Mouse (Mus musculus) myocyte (in vitro differentiated cells): ENCODE results near the gene Cadm2. TPM values are rescaled to one million over a fixed set of nuclear protein-coding genes. Genes with fewer than 3 reads are reported as not detected.

ENCODE experiments used
- H3K27me3 ChIP-seq: one replicate; pipeline ENCODE4 v1.6.1; 2011; ENCODE audit not compliant: control insufficient read depth, insufficient read depth, insufficient read length
- H3K36me3 ChIP-seq: one replicate; pipeline ENCODE4 v1.6.1; 2011; ENCODE audit not compliant: control insufficient read depth, insufficient read depth
- H3K4me2 ChIP-seq: one replicate; pipeline ENCODE4 v1.6.1; 2011; ENCODE audit warnings: low read depth, control low read depth
- H3K4me3 ChIP-seq: one replicate; pipeline ENCODE4 v1.5.1; 2011; ENCODE audit warnings: mild to moderate bottlenecking, control low read depth, moderate library complexity
- H3K79me2 ChIP-seq: one replicate; pipeline ENCODE4 v1.6.1; 2011; ENCODE audit not compliant: control insufficient read depth, insufficient read depth
- H3ac ChIP-seq: one replicate; pipeline ENCODE4 v1.6.1; 2011; ENCODE audit not compliant: control insufficient read depth, insufficient read length
- CEBPB ChIP-seq: IDR thresholded peaks from 2 replicates; pipeline ENCODE4 v1.6.1; 2011; ENCODE audit warnings: mild to moderate bottlenecking, moderate library complexity; ENCODE audit not compliant: poor library complexity, insufficient read depth, severe bottlenecking
- E2F4 ChIP-seq: IDR thresholded peaks from one replicate; pipeline ENCODE4 v1.6.1; 2011; ENCODE audit warnings: mild to moderate bottlenecking, control low read depth, moderate library complexity; ENCODE audit not compliant: insufficient read depth
- MAX ChIP-seq: IDR thresholded peaks from one replicate; pipeline ENCODE4 v1.6.1; 2011; ENCODE audit warnings: low read depth, mild to moderate bottlenecking, control low read depth
- MYOD1 ChIP-seq, 3 experiments: IDR thresholded peaks; one replicate each; pipeline ENCODE4 v1.6.1; 2011; ENCODE audit warnings: control low read depth in 2 of 3, low read depth in 2 of 3, mild to moderate bottlenecking in 2 of 3, moderate library complexity in 1 of 3; ENCODE audit not compliant: insufficient read length in 2 of 3, control insufficient read depth in 1 of 3
- MYOG ChIP-seq, 3 experiments: IDR thresholded peaks; one replicate each; pipeline ENCODE4 v1.6.1; 2011; ENCODE audit warnings: control low read depth in 2 of 3, low read depth in 2 of 3, mild to moderate bottlenecking in 2 of 3; ENCODE audit not compliant: insufficient read length in 2 of 3, control insufficient read depth in 1 of 3, insufficient read depth in 1 of 3
- POLR2A ChIP-seq: IDR thresholded peaks from one replicate; pipeline ENCODE4 v1.6.1; 2011; ENCODE audit warnings: low read depth, mild to moderate bottlenecking, control low read depth, moderate library complexity; ENCODE audit not compliant: insufficient read length
- POLR2AphosphoS2 ChIP-seq: IDR thresholded peaks from one replicate; pipeline ENCODE4 v1.6.1; 2011; ENCODE audit warnings: low read depth, control low read depth; ENCODE audit not compliant: insufficient read length
- REST ChIP-seq: IDR thresholded peaks from one replicate; pipeline ENCODE4 v1.6.1; 2011; ENCODE audit warnings: mild to moderate bottlenecking, control low read depth, moderate library complexity; ENCODE audit not compliant: insufficient read depth, insufficient read length
- SRF ChIP-seq: IDR thresholded peaks from one replicate; pipeline ENCODE4 v1.6.1; 2011; ENCODE audit warnings: low read depth; ENCODE audit not compliant: control insufficient read depth, insufficient read length
- TCF12 ChIP-seq: IDR thresholded peaks from one replicate; pipeline ENCODE4 v1.6.1; 2011; ENCODE audit warnings: mild to moderate bottlenecking, control low read depth; ENCODE audit not compliant: poor library complexity, insufficient read depth, severe bottlenecking
- TCF3 ChIP-seq: IDR thresholded peaks from one replicate; pipeline ENCODE4 v1.6.1; 2011; ENCODE audit warnings: low read depth, control low read depth; ENCODE audit not compliant: insufficient read length
- USF1 ChIP-seq: IDR thresholded peaks from one replicate; pipeline ENCODE4 v1.6.1; 2011; ENCODE audit warnings: low read depth, mild to moderate bottlenecking, control low read depth, moderate library complexity
- polyA plus RNA-seq: library from polyadenylated mRNA; unstranded; fragments of >200 nt; fragmentation: generic; extraction: Trizol; gene quantifications from one replicate; pipeline ENCODE4 v1.2.1, GENCODE M21; 2012; ENCODE audit warnings: missing spikeins

Gene Cadm2
- polyA plus RNA-seq, 1 experiment, result 0.01 TPM

- TF ChIP-seq TCF12 (no peak), MYOD1 (IDR thresholded peaks at IDR 0.05; ENCODE audit: control insufficient read depth in 1 of 3, insufficient read length in 2 of 3, low read depth in 2 of 3) (peak in 1 of 3 experiments; percentile 7)
- Histone ChIP-seq H3ac (no peak overlapping the region), H3K4me2 (no peak overlapping the region), H3K4me3 (no peak overlapping the region), H3K36me3 (no peaks in the 10 kb centered on the region), H3K79me2 (no peaks in the 10 kb centered on the region), H3K27me3 (no peaks in the 10 kb centered on the region)
Measured at GRCm38 (mm10) chr16:67598841-67599240, 21.9 kb downstream of the Cadm2 start.

- no peaks in the 10 kb centered on the region for H3K36me3 ChIP-seq
- no peak for TF ChIP-seq TCF3
- TF ChIP-seq MAX, result no peak
- TF ChIP-seq REST, result no peak
- no peaks in the 10 kb centered on the region for H3K27me3 ChIP-seq
- no peaks in the 10 kb centered on the region for H3K79me2 ChIP-seq
- H3K4me2 ChIP-seq, result no peak overlapping the region
- no peak overlapping the region for H3K4me3 ChIP-seq
- H3ac ChIP-seq, result no peak overlapping the region
Measured at GRCm38 (mm10) chr16:67591015-67591414, 29.7 kb downstream of the Cadm2 start.

GRCm38 (mm10) chr16:67578842-67579517 is 41.7 kb downstream of the Cadm2 start:
- Histone ChIP-seq H3K4me3 (no peak overlapping the region), H3K4me2 (no peak overlapping the region), H3K27me3 (no peaks in the 10 kb centered on the region), H3K79me2 (no peaks in the 10 kb centered on the region), H3ac (no peak overlapping the region), H3K36me3 (no peaks in the 10 kb centered on the region)
- TF ChIP-seq CEBPB (no peak), MYOG (IDR thresholded peaks at IDR 0.05; ENCODE audit: control insufficient read depth in 1 of 3, insufficient read depth in 1 of 3, insufficient read length in 2 of 3, low read depth in 2 of 3) (no peak), POLR2AphosphoS2 (no peak), REST (no peak)

GRCm38 (mm10) chr16:67575557-67575956 is 45.2 kb downstream of the Cadm2 start:
- Histone ChIP-seq H3K79me2 (no peaks in the 10 kb centered on the region), H3K36me3 (no peaks in the 10 kb centered on the region), H3K27me3 (no peaks in the 10 kb centered on the region), H3K4me2 (no peak overlapping the region), H3ac (no peak overlapping the region), H3K4me3 (no peak overlapping the region)
- TF ChIP-seq CEBPB (no peak), SRF (no peak), E2F4 (no peak), USF1 (no peak), MYOD1 (IDR thresholded peaks at IDR 0.05; ENCODE audit: control insufficient read depth in 1 of 3, insufficient read length in 2 of 3, low read depth in 2 of 3) (no peak), MYOG (IDR thresholded peaks at IDR 0.05; ENCODE audit: control insufficient read depth in 1 of 3, insufficient read depth in 1 of 3, insufficient read length in 2 of 3, low read depth in 2 of 3) (no peak), REST (no peak), TCF3 (no peak), TCF12 (no peak), MAX (no peak), POLR2AphosphoS2 (no peak)

- no peaks in the 10 kb centered on the region for H3K79me2 ChIP-seq
- no peak overlapping the region for H3K4me3 ChIP-seq
- no peak overlapping the region for H3K4me2 ChIP-seq
- no peaks in the 10 kb centered on the region for H3K36me3 ChIP-seq
- TF ChIP-seq REST (no peak), SRF (no peak), E2F4 (no peak), MAX (no peak), MYOG (IDR thresholded peaks at IDR 0.05; ENCODE audit: control insufficient read depth in 1 of 3, insufficient read depth in 1 of 3, insufficient read length in 2 of 3, low read depth in 2 of 3) (no peak), TCF3 (no peak), TCF12 (no peak), MYOD1 (IDR thresholded peaks at IDR 0.05; ENCODE audit: control insufficient read depth in 1 of 3, insufficient read length in 2 of 3, low read depth in 2 of 3) (no peak), POLR2AphosphoS2 (no peak), CEBPB (no peak), USF1 (no peak), POLR2A (no peak)
- H3K27me3 ChIP-seq, result no peaks in the 10 kb centered on the region
- no peak overlapping the region for H3ac ChIP-seq
Measured at GRCm38 (mm10) chr16:67526992-67527391, 93.7 kb downstream of the Cadm2 start.

- Histone ChIP-seq H3K36me3 (no peaks in the 10 kb centered on the region), H3K4me2 (no peak overlapping the region), H3K79me2 (no peaks in the 10 kb centered on the region), H3ac (no peak overlapping the region), H3K27me3 (no peaks in the 10 kb centered on the region), H3K4me3 (no peak overlapping the region)
- TF ChIP-seq MYOG (IDR thresholded peaks at IDR 0.05; ENCODE audit: control insufficient read depth in 1 of 3, insufficient read depth in 1 of 3, insufficient read length in 2 of 3, low read depth in 2 of 3) (no peak), USF1 (no peak), MYOD1 (IDR thresholded peaks at IDR 0.05; ENCODE audit: control insufficient read depth in 1 of 3, insufficient read length in 2 of 3, low read depth in 2 of 3) (no peak), TCF12 (no peak), TCF3 (no peak), E2F4 (no peak), POLR2A (no peak), CEBPB (no peak)
Measured at GRCm38 (mm10) chr16:67524878-67525277, 95.8 kb downstream of the Cadm2 start.
